Mouse (Mus musculus) adrenal gland, postnatal 4 days (tissue): ENCODE measurements around the gene Anp32e. TPM values are rescaled to one million over a fixed set of nuclear protein-coding genes. Genes with fewer than 3 reads are reported as not detected.

Experiments
- DNase-seq, 2 experiments: peaks; one replicate each; pipeline ENCODE4 v3.0.0; 2021 to 2022; ENCODE audit warnings: low spot score in 2 of 2, mixed read lengths in 2 of 2
- total RNA-seq, 2 experiments: library from RNA; stranded (reverse); gene quantifications; 2 replicates each; pipeline ENCODE4 v1.2.3; 2021

Anp32e gene
- total RNA-seq, 2 experiments from 2014 or later: 145 to 146 TPM

- DNase-seq: no peak
Observed at GRCm38 (mm10) chr3:95995802-95996428, 66.9 kb downstream of the Anp32e start, which contains the start of gene Plekho1. Plekho1 (minus strand) TSS chr3:95996001.

GRCm38 (mm10) chr3:95996451-95997073 is 67.5 kb downstream of the Anp32e start:
- no peak for DNase-seq

Other genes starting within 250 kb of the Anp32e start
- gene Adamtsl4, start 241.3 kb upstream of the Anp32e start, total RNA-seq: 1 to 10 TPM; 7.5 to 8.1 TPM
- gene Ecm1, start 189.7 kb upstream of the Anp32e start, total RNA-seq: 100 to 1,000 TPM; 205 to 241 TPM
- 10 to 100 TPM; 48.2 to 51.7 TPM for gene Tars2, start 169.0 kb upstream of the Anp32e start, total RNA-seq
- gene Rprd2, start 110.4 kb upstream of the Anp32e start, total RNA-seq: 10 to 100 TPM; 56.5 to 64.1 TPM
- gene Prpf3, start 73.4 kb upstream of the Anp32e start, total RNA-seq: 10 to 100 TPM; 31.9 to 34.7 TPM
- 100 to 1,000 TPM; 178 to 200 TPM for gene Mrps21, start 57.7 kb upstream of the Anp32e start, total RNA-seq
- 1 to 10 TPM; 1.7 to 2.2 TPM for gene Ciart, start 47.0 kb upstream of the Anp32e start, total RNA-seq
- 10 to 100 TPM; 21.3 to 21.5 TPM for gene BC028528, start 37.2 kb upstream of the Anp32e start, total RNA-seq
- 100 to 1,000 TPM; 156 to 163 TPM for gene Aph1a, start 35.3 kb upstream of the Anp32e start, total RNA-seq
- gene Car14, start 24.6 kb upstream of the Anp32e start, total RNA-seq: 1 to 10 TPM; 2.3 to 2.5 TPM
- 10 to 100 TPM; 38.5 to 41.6 TPM for gene Plekho1, start 66.8 kb downstream of the Anp32e start, total RNA-seq
- 10 to 100 TPM; 32.9 to 39.4 TPM for gene Vps45, start 129.2 kb downstream of the Anp32e start, total RNA-seq
- 10 to 100 TPM; 35.4 to 43.6 TPM for gene Otud7b, start 175.3 kb downstream of the Anp32e start, total RNA-seq
- 10 to 100 TPM; 15.0 to 22.2 TPM for gene Mtmr11, start 232.8 kb downstream of the Anp32e start, total RNA-seq
- gene Sf3b4, start 243.1 kb downstream of the Anp32e start, total RNA-seq: 10 to 100 TPM; 68.9 to 76.8 TPM